Mouse (Mus musculus) kidney, postnatal 25 days (tissue): ENCODE measurements around the gene Mob3b.

Experiments used
- DNase-seq, 2 experiments: peaks; one replicate each; pipeline ENCODE4 v3.0.0; 2021; ENCODE audit warnings: mixed read lengths in 2 of 2

Gene Mob3b

DNA sequence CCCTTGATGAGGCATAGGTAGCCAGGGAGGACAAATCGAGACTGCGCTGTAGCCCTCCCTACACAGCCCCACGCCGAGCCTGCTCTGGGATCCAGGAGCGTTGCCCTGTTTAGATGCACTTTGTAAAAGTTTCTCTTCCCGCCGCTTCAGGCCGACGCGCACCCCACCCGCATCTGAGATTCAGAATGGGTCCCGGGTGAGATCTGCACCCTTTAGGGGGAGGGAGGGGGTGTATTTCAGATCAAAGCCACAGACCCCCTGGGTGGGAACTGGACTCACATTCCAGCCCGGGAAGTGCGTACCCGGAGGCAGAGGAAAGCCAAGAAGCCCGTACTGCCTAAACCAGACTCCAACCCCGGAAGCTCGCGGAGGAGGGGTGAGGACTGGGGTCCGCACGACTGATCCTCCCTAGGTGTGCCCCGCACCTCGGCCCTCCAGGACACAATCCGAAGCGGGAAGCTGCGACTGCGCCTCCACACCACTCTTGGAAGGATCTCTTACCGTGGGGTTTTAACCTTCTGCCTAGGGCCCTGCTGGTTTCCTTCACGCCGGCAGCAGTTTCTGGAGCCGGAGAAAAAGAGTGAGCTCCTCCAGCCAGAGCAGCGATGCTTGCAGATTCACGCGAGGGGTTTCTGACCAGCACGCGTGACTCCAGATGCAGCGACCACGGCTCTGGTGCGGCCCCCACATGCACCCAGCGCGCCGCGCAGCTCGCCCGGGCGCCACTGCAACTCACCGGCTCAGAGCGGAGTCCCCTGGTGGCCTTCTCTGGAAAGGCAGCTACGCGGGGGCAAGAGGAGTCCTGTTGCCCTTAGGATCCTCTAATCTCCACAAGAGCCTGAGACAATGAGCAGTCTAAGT is at the start of gene Mob3b:
Mob3b (minus strand) TSS at position 734 of the 861 bp plus-strand sequence.
- DNase-seq: peak; percentile 93

DNA sequence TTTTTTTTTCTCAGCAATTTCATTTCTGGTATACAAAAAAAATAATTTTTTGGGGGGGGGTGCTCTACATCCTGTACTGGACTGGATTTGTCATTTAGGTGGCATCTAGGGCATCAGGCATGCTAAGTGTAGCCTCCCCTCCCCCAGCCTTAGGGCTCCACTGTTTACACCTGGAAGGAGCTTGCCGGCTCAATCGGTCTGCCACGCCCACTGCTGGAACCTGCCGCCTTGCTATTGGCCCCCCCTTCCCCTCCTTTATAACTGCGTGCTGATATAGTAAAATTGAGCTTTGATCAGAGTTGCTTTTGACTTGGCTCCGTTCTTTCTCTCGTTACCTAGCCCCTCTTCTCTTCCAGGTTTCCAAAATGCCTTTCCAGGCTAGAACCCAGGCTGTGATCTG is 47.4 kb upstream of the Mob3b start:
- no peak for DNase-seq

- no peak for DNase-seq
Observed at GRCm38 (mm10) chr4:35203724-35204123, 46.4 kb upstream of the Mob3b start.

- no peak for DNase-seq
Observed at GRCm38 (mm10) chr4:35201700-35202099, 44.4 kb upstream of the Mob3b start.

DNA sequence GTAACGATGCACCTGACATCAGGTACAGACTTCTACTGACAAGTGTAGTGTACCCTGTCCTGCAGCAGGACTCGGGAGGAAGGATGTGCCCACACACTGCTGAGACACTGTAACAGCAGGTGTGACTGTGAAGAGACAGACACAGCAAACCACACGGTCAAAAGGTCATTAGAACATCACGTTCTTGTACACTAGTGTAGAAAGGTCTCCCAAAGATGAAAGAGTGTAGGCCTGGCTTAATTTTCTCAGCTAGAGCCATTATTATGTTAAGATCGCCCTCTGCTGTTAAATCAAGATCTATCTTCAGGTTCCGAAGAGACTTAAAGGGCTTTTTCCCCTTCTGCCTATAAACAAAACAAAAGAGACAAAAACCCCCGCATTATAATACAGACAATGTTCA is 35.4 kb upstream of the Mob3b start:
- no peak for DNase-seq

DNA sequence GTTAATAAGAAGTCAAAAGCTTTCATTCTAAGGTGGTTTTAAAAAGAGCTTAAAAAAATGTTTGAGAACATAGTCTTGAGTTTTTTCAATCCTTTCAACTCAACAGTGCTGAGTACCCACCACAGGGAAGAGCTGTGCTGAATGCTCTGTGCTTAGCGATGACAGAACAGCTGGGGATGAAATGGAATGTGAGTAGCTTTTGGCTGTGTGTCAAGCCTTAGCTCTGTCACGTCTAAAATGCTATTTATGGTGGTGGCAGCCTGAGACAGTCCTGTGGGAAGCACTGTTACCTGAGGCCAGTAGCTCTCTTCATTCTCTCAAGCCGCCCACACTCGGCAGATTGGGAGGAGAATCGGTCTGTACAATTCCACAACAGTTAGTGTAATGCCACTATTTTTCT is 32.5 kb upstream of the Mob3b start:
- DNase-seq: no peak

DNA sequence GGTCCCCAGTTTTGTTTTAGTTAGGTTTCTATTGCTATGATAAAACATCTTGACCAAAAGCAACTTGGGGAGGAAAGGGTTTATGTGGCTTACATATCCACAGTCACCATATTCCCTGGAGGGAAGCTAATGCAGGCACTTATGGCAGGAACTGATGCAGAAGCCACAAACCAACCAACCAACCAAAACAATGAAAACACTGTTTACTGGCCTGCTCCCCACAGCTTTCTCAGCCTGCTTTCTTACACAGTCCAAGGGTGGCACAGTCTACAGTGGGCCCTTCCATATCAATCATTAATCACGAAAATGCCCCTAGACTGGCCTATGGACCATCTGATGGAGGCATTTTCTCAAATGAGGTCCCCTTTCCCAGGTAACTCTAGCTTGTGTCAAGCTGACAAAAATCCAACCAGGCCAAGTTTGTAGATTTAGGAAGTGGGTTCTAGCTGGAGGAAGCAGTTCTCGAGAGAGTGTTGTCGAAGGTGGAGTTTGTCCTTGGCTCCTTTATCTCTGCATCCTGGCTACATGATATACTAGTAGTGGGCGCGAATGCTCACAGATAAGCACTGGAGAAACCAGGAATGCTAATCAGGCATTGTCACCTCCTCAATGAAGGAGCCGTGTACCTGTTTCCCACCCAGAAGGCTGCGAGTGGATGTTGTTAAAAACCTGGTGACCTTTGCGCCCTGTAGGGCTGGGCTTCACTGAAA is 30.5 kb upstream of the Mob3b start:
- no peak for DNase-seq

DNA sequence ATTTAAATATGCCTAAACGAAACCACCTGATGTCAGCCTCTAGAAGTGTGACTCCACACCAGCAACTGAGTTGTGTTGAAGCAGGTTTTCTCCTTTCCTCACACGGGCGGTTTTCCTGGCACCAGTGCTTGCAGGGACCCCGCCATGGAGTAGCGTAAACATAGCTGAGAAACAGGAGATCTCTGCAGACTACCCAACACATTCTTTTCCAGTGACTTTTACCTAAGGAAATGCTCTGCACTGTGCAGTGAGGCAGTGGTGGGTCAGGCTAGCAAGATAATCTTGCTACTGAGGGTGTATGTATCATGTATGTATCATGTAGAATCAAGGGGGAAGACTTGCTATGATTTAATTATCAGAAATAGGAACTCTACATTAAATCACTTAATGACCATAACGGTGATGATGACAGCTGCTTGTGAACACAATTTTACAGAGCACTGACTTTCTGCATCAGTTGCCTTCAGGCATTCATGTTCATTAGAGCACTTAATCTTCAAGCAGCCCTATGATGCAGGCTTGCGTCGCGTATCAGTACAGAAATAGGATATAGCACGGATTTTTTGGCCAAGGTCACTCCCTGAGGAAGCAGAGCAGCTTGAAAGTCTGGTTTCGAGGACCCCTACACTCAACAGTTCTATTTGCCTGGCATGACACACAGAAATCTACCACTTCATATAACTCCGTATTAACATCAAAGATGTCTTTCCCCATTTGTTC is 20.8 kb upstream of the Mob3b start:
- no peak for DNase-seq

DNA sequence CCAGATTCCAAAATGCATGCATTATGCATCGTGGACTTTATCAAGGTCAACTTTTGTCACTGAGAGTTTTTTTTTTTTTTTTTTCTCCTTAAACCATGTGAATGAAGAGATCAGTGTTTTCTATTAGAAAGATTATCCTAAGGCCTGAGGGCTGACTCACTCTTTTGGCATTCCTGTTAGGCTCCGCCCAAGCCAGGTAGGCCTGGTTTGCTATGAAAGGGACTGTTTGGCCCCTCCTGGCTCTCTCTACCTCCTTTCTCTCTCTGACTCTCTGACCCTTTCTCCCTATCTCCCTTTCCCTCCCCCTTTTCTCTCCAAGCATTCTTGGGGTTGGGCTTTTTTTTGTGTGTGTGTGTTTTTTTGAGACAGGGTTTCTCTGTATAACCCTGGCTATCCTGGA is 18.3 kb upstream of the Mob3b start:
- peak in 1 of 2 experiments; percentile 23 for DNase-seq

- no peak for DNase-seq
Observed at GRCm38 (mm10) chr4:35173551-35173950, 16.3 kb upstream of the Mob3b start.

- DNase-seq: no peak
Observed at GRCm38 (mm10) chr4:35172471-35172870, 15.2 kb upstream of the Mob3b start.

DNA sequence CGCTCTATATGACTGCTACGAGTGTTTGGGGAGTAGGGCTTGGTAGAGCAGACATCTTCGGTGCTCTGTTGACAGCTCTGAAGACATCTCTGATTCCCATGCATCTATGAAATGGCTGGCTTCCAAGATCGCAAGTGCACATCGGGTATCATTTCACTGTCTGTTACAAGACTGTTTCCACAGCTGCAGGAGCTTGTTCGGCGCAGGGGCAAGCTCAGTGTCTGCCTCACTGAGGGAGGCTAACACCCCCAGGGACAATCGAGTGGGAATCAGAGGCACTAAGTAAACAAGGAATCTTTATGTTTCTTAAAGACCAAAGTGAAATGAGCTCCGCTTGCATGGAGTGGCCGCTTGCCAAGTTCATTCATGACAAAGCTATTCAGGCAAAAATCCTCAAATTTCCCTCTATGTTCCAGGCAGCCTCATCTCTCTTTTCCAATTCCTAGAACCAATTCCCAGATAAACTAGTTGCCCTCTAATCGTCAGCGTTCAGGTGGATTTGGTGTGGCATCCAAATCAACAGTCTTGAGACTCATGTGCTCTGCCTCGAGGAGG is 12.4 kb upstream of the Mob3b start:
- no peak for DNase-seq

- DNase-seq: no peak
Observed at GRCm38 (mm10) chr4:35167855-35168254, 10.6 kb upstream of the Mob3b start.

- no peak for DNase-seq
Observed at GRCm38 (mm10) chr4:35165947-35166346, 8.7 kb upstream of the Mob3b start.

DNA sequence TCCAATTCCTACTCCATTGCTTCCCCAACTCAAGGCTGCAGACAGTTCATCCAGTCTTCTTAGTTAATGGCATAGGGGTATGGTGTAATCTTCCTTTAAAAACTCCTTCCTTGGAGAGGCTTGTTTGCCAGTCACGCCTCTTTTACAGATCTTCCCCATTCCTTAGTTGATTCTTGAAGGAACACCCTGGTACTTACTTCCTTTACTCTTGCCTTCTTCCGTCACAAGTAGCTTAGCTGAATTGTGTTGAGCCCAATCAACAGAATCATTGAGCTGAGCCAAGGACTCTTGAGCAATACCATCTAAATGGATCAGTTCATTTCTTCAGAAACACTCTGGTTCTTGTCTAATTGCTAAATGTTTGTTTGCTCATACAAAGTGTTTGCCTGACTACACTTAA is 8.0 kb upstream of the Mob3b start:
- DNase-seq: no peak

- DNase-seq: no peak
Observed at GRCm38 (mm10) chr4:35157815-35158214, 531 bp upstream of the Mob3b start.

DNA sequence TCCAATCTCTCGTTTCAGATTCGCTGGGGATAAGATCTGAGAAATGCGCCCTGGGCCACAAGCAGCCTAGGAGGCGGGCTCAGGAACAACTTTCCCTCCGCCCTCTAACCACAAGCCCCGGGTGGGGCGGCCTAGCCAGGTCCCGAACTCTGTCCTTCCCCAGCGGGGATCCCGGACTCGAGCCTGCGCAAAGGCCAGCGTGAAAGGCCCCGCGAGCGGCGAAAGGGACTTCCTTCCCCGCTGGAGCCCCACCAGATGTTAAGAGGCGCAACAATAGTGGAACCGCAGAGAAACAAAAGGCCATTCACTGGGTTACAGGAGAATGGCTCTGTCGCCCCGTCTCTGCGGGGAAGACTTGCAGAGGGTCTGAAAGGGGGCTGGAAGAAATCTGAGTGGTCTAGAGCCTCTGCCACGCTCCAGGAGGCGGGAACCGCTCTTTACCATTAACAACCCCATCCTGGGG is 1.1 kb downstream of the Mob3b start:
- DNase-seq: peak; percentile 82 to 90

DNA sequence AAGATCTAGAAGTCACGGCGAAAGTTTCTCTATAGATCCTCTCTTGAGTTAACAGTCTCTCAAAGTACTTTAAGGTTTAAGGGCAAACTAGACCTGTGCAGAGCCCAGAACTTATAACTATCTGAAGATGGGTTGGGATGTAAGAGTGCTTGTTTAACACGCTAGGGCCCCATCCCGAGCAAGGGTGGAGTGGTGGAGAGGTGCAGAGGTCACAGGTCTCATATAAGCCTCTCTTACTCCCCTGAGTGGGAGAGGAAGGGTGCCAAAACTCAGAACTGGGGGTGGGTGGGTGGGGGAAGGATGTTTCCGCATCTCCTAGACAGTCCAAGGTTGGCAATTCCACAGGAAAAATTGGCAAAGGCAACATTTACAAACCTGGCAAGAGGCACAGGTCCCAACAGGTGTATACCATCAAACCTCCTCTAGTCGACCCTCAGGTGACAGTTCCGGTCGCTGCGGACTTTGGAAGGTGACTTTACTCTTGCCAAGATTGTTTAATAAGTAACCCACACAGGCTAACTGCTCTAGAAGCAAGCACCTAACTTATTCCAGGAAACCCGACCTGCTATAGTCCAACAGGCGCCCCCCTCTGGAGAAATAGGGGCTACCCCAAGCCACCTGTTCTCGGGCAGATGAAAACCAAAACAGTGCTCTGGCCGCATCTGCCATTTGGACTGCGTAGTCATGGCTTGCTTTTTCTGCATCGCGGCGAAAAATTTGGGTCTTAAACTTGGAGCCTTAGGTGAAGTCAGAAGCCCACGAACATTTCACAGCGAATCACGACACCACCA is 2.0 kb downstream of the Mob3b start:
- peak; percentile 91 to 93 for DNase-seq

DNA sequence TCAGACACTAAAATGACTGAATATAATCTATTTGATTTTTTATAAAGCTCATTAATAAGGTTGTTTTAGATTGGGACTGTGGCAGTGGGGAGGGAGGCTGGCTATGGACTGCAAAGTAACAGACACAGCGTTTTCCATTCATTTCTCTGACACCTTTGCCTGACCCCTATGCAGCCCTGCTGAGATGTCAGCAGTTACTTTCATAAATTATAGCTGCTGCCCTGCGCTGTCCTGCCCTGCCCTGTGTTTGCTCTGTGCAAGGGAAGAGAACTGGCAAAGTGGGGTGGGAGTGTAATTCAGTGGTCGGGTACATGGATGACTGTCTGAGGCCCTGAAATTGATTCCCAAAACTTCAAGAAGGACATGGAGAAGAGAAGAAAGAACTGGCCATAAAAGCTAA is 3.2 kb downstream of the Mob3b start:
- peak; percentile 19 to 68 for DNase-seq

DNA sequence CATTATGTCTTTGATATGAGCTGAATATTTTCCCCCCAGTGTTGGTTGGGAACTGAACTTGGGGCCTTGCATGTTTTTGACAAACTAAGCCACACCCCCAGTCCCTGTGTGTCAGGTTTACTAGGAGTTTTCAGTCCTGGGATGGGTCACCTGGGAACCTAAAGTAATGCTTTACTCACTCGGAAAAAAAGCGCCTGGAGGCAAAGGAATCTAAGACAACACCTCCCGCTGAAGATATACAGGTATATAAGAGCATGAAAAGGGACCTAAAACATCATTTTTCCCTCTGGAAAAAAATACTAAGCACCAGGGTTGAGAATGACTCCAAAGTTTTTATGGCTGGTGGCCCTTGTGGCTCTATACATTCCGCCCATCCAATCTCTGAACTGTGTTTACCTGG is 5.5 kb downstream of the Mob3b start, which contains the start of gene Ifnk:
Ifnk (plus strand) TSS at position 301 of the 400 bp plus-strand sequence.
- DNase-seq: no peak

GRCm38 (mm10) chr4:35150706-35151105 is 6.6 kb downstream of the Mob3b start:
- no peak for DNase-seq

DNA sequence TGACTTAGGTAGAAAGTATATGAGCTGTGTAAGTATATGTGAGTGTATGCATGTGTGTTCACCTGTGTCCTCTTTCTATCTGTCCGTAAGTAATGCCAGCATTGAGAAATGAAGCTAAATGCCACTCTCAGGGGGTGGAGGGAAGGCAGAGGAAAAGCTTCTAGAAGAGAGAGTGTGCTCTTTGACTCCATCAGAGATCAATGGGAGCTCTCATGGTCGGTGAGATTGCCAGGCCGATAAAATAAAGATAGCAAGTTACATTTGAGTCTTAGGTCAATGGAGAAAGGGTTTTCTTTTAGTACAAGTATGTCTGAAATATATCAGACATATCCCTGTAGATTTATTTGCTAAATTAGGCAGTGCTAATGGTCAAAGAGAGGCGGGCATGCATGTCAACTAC is 9.0 kb downstream of the Mob3b start:
- no peak for DNase-seq
